Mouse (Mus musculus) T-helper 2 cell (primary cell): Measurements from ENCODE around the gene Hap1.
"Not testable (repeated sequence)": the region's sequence is repeated elsewhere in the genome, so short reads cannot be mapped to it uniquely, and the experiment has no call there.

Source experiments
- in situ Hi-C: fragments of 300-600 bp; cut with MboI, MseI; formaldehyde crosslinking; loops from one replicate; pipeline ENCODE4 v1.15.1; 2025; ENCODE audit warnings: high pct_unique_total_duplicates

Hap1 gene

DNA sequence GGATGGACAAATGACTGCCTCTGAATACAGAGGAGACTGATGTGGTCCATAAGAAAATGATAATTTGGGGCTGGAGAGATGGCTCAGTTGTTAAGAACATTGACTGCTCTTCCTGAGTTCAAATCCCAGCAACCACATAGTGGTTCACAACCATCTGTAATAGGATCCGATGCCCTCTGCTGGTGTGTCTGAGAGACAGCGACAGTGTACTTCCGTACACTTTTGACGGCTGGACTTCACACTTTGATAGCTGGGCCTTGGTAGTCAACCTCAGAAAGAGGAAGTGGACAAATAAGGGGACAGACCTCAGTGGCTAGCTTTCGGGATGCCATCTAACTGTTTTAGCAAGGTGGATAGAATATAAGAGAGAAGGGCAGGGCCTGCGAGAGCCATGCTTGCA is 4.2 kb upstream of the Hap1 start:
- in situ Hi-C loops: loop anchor here (5.0 kb wide), 1 partner anchor 122 kb away; no protein-coding TSS in a partner anchor

DNA sequence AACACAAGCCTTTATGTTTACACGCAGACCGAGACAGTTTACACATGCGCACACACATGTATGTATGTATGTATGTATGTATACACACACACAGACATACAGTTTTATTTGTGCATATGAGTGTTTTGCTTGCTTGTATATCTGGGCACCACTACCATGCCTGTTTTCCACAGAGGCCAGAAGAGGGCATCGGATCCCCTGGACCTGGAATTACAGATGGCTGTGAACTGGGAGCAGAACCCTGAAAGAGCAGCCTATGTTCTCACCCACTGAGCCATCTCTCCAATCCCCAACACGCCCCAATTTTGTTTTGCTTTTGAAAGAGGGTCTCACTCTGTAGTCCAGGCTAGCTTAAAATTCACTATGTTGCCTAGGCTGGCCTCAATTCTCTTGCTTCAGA is 1.5 kb upstream of the Hap1 start:
- in situ Hi-C loops: no loop called here

GRCm38 (mm10) chr11:100356819-100357211 is 887 bp upstream of the Hap1 start:
- in situ Hi-C loops: no loop called here

GRCm38 (mm10) chr11:100355151-100355951 is 577 bp downstream of the Hap1 start:
- in situ Hi-C loops: no loop called here

- in situ Hi-C loops: no loop called here
Observed at GRCm38 (mm10) chr11:100352076-100352857, 3.7 kb downstream of the Hap1 start.

DNA sequence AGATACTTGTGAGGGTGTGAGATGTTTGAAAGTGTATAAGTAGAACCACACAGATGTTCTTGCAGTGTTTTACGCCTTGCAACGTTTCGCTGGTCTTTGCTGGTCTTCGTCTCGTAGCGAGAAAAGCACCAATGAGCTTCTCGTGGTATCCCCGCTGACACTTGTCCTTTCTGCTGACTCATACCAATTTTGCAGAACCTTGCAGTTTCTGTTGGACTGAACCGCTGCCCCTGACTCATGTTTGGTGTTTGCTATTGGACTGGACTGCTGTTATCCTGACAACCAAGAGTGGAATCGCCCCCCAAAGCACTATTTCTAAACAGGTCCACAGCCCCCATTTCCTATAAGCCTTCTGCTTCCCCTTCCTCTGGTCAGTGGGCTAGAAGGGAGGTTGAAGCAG is 11.7 kb downstream of the Hap1 start:
- in situ Hi-C loops: no loop called here

DNA sequence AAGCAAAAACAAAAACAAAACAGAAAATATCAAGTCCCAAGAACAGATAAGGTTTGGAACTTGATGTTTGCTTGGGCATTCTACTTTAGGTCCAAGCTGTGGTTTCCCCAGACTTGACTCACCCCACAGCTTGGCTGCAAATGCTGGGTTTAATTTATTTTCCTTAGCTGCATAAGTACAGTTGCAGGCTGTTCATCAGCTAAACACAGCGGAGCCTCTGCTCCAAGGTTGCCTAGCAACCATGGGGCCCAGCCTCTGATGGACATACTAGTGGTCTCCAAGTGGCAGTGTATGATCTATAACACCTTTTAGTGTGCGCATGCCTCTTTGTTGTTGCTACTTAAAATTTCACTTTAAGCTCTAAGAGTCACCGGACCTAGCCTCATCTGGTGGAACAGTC is 20.2 kb downstream of the Hap1 start:
- in situ Hi-C loops: no loop called here

DNA sequence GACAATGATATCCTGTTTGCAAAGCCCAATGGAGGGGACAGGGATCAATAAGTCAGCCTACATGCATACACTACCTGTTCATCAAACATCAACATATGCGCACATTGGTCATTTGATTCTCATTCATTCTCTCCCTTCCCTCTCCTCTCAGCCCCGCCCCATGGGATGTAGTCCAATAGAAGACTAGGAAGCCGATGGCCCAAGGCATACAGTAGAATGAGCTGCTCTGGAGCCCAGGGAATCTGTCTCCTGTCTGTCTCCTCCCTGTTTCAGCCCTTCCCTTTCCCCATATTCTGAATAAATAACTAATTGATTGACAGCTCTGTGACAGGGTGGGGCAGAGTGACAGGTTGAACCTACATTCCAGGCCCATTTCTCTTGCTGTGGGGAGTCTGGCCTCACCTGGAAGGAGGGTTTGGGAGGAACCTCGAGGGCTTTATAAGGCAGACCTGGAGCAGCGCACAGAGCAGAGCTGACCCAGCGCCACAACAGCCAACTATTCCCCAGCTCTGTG is 21.9 kb downstream of the Hap1 start, which contains the start of gene Gast:
Gene Gast (plus strand): TSS at position 464 of the 514 bp plus-strand sequence.
- in situ Hi-C loops: no loop called here

DNA sequence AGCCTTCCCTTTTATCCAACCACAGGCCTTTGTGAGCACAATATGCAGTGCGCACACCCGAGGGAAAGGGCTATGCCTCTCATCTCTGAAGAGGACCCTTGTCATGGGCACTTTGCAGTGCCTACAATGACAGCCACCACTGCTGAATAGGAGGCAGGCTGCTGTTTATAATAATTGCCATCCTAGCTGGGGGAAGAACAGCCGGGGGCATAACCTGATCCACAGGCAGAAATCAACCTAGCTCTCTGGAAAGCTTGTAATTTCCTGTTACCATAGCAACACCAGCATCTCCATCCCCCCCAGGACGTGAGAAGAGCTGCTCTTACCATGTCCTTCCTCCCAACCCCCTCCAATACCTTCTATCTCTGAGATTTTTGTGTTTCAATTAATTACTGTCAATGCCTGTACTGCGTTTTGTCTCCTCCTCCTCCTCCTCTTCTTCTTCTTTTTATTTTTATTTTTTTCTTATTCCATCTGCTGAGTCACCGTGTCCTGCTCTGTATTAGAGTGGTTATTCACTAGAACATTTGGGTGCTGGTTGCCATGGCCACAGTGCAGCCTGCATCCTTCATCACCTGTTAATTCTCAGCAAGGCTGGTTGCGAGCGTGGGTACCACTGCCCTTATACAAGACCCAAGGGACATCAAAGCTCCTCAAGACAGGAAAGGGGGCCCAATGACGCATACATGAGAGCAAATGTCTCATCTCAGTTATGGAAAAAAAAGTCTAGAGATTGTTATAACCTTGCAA is 23.0 kb downstream of the Hap1 start:
- in situ Hi-C loops: no loop called here

DNA sequence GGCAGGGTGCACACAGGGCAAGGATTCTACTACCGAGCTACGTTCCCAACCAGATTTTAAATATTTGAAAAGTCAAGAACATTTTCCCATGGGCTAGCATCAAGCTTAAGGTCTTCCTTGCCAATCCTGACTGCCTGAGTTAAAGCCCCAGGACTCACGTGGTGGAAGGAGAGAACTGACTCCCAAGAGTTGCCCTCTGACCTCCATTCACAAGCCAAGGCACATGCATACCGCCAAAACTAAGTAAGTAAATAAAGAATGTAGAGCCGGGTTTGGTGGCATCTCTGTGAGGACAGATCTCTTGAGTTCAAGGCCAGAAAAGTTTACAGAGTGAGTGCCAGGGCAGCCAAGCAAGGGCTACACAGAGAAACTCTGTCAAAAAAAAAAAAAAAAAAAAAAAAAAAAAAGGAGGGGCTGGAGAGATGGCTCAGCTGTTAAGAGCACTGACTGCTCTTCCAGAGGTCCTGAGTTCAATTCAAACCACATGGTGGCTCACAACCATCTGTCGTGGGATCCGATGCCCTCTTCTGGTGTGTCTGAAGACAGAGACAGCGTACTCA is 25.0 kb downstream of the Hap1 start:
- in situ Hi-C loops: not testable (repeated sequence)

GRCm38 (mm10) chr11:100330235-100330634 is 25.7 kb downstream of the Hap1 start:
- in situ Hi-C loops: no loop called here

DNA sequence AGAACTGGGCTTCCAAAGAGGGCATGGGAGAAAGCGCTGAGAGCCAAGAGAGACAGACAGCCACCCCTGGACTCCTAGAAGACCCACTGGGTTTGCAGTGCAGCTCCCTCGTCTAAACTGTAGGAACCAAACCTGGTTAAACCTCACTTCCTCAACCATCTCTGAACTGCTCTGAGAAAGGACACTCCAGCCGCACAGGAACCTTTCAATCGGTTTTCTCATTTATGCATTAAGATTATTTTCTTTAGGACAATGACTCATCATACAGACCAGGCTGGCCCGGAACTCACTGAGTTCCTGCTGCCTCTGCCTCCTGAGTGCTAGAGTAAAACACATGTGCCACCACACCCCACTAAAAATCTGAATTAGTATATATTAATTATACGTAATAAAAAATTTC is 28.2 kb downstream of the Hap1 start:
- in situ Hi-C loops: no loop called here

DNA sequence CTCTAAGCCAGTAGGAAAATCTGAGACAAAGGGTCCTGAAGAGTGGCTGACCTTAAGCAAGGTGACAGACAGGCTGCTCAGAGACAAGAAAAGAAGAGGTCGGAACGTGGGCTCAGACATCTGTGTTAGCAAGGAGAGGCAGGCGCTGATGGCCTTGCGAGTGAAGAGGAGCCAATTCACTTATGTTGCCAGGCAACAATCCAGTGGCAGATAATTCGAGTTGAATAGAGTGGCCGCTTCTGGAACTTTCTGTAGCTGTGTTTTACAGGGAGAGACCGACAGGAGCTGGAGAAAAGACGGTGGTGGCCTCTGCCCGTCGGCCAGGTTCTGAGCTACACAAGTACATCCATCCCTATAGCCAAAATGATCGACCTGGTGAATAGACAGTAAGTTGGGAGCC is 28.6 kb downstream of the Hap1 start:
- in situ Hi-C loops: no loop called here

DNA sequence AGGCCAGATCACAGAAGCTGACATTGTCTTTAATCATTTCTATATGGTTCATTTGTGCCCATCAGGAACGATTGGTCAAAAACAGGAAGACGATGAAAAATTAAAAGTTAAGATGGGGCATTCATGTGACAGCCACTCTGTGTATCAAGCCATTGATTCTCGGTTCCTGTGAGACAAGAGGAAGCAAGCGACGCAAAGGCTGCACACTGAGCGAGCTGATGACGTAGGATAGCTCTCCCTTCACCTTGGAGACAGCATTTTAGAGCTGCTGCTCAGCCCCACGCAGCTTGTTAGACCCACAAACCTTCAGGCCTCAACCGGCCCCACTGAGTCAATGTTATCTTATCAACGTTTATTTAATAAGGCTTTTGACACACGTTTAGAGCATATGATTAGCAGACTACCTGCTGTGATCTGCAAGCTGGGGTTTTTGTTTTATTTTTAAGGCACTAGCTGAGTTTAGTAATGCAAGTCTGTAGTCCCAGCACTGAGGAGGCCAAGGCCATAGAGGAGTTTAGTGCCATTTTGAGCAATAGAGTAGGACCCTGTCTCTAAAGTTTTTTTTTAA is 30.8 kb downstream of the Hap1 start:
- in situ Hi-C loops: no loop called here

GRCm38 (mm10) chr11:100323578-100323977 is 32.4 kb downstream of the Hap1 start:
- in situ Hi-C loops: no loop called here

GRCm38 (mm10) chr11:100322591-100323258 is 33.2 kb downstream of the Hap1 start:
- in situ Hi-C loops: no loop called here

DNA sequence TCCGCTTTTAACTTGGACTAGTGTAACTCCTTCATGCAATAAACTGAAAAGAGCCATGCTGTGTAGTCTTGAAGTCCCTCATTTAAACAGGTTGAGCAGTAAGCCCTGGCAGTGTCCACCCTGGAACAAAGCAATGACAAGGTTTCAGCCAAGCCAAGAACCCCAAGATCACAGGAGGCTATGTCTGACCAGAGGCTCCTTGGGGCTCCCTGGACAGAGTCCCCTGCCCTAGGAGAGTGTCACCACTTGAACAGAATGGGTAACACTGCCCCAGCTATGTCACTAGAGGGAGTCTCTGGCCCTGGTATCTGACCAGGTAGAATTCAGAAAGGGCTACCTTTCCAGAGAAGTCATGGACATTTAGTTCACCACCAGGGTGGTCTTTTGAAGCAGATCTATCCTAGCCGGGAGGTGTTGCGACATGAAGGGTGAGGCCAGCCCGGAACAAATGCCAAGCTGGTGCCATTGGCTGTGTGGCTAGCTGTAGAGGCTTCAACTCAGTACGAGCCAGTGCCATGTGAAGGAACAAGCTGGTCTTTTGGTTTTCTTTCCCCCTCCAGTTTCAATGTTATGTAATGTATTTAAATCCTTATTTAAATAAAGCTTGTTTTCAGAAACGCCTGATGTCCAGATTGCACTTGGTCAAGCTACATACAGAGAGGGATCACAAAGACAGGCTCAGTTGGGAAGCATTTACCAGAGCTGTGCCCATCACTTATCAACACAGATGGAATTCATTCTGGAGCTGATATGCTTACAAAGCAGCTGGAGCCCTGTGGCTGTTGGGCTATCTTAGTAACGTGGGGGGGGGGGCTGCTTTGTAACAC is 34.2 kb downstream of the Hap1 start:
- in situ Hi-C loops: not testable (repeated sequence)

DNA sequence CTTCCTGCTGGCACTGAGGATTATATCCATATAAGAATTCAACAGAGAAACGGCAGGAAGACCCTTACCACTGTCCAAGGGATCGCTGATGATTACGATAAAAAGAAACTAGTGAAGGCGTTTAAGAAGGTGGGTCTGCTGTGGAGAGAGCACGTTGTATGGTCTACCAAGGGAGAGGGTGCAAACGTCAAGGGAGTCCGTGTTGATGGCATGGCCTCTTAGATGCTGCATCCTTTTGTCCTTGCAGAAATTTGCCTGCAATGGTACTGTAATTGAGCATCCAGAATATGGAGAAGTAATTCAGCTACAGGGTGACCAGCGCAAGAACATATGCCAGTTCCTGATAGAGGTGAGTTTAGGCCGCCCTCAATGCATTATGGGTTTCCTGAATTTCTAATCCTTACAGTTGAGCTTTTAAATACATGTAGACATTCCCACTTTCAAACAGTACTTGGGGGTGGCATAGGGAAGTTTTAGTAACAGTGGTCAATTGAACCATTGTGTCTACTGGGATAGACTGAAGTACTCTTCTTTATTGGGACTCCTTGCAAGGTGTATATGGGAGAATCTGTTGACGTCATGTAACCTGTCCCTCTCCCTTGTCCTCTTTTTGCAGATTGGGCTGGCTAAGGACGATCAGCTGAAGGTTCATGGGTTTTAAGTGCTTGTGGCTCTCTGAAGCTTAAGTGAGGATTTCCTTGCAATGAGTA is 35.1 kb downstream of the Hap1 start:
- in situ Hi-C loops: not testable (repeated sequence)

GRCm38 (mm10) chr11:100320172-100320630 is 35.7 kb downstream of the Hap1 start:
- in situ Hi-C loops: no loop called here
